Mouse (Mus musculus): ENCODE results near the gene Cryz. TPM values are rescaled to one million over a fixed set of nuclear protein-coding genes. Genes with fewer than 3 reads are reported as not detected.

Cryz gene
- polyA plus RNA-seq, 1 experiment = 4.5 TPM

- peak within 1 kb of the TSS; percentile 98 for H3K4me3 ChIP-seq (replicated peaks; ENCODE audit: control insufficient read depth, low read depth, low read length)
- H3K27ac ChIP-seq (ENCODE audit: control insufficient read depth, insufficient read depth, low read depth, low read length, poor library complexity) = peak within 1 kb of the TSS; percentile 38
- peak; percentile 64; the same call in 1 of the 2 replicates for TF ChIP-seq POLR2A (IDR thresholded peaks at IDR 0.05; ENCODE audit: borderline replicate concordance, control insufficient read depth, low read depth, low read length)
- peak; percentile 34 for TF ChIP-seq CTCF (IDR thresholded peaks at IDR 0.05; ENCODE audit: control insufficient read depth, insufficient read depth, low read length)
- 1% methylated on average over 38 of the region's 38 CpGs for WGBS
- peaks cover 1% of the 10 kb centered on the region for H3K4me1 ChIP-seq (ENCODE audit: control insufficient read depth, insufficient read depth, low read length)
These were observed 533 bp downstream of the Cryz start, which contains the start of gene Tyw3 for GRCm38 (mm10) chr3:154596934-154597554. Gene Tyw3 (minus strand): TSS chr3:154597104.

DNA sequence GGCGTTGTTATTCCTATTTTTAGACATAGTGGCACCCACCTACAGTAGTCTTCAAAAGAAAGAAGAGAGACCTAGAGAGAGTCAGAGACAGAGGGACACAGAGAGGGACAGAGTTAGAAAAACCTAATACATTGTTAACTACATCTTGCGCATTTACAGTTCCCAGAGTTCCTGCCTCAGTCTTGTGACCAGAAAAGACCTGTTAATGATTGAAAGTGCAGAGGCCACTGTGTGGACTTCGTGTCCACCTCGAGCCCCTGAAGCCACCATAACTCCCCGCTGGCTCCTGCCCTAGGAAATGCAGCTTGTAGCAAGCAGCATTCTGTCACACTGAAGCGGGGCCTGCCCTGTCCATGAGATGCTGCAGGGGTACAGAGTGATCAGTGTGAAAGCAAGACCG is 1.1 kb downstream of the Cryz start:
- 58% methylated on average over 7 of the region's 7 CpGs for WGBS
- TF ChIP-seq POLR2A (IDR thresholded peaks at IDR 0.05; ENCODE audit: borderline replicate concordance, control insufficient read depth, low read depth, low read length) (no peak), CTCF (IDR thresholded peaks at IDR 0.05; ENCODE audit: control insufficient read depth, insufficient read depth, low read length) (no peak)
- peaks cover 1% of the 10 kb centered on the region for H3K4me1 ChIP-seq (ENCODE audit: control insufficient read depth, insufficient read depth, low read length)
- H3K4me3 ChIP-seq (replicated peaks; ENCODE audit: control insufficient read depth, low read depth, low read length) = peak overlapping the region; percentile 98
- no peak overlapping the region; the same call in 1 of the 2 replicates for H3K27ac ChIP-seq (ENCODE audit: control insufficient read depth, insufficient read depth, low read depth, low read length, poor library complexity)

DNA sequence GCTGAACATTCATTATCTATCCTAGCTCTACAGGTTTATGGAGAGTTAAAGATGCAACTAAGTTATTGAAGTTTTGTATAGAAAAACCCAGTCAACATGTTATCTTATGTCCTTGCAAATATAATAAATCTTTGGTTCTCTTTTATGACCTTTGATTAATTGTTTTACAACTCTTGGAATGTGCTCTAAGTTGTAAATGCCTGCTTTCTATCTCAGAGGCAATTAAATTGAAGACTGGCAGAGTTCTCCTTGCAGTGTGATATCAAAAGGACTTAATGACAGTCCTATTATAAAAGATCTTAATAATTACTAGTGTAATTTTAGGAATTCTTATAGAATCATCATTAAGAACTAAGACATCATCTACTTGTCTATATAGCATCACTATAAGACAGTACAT is 5.6 kb downstream of the Cryz start:
- Histone ChIP-seq H3K4me1 (ENCODE audit: control insufficient read depth, insufficient read depth, low read length) (peaks cover 1% of the 10 kb centered on the region), H3K27ac (ENCODE audit: control insufficient read depth, insufficient read depth, low read depth, low read length, poor library complexity) (no peak overlapping the region), H3K4me3 (replicated peaks; ENCODE audit: control insufficient read depth, low read depth, low read length) (no peak overlapping the region)
- no peak for TF ChIP-seq POLR2A (IDR thresholded peaks at IDR 0.05; ENCODE audit: borderline replicate concordance, control insufficient read depth, low read depth, low read length)
- TF ChIP-seq CTCF (IDR thresholded peaks at IDR 0.05; ENCODE audit: control insufficient read depth, insufficient read depth, low read length) = no peak

DNA sequence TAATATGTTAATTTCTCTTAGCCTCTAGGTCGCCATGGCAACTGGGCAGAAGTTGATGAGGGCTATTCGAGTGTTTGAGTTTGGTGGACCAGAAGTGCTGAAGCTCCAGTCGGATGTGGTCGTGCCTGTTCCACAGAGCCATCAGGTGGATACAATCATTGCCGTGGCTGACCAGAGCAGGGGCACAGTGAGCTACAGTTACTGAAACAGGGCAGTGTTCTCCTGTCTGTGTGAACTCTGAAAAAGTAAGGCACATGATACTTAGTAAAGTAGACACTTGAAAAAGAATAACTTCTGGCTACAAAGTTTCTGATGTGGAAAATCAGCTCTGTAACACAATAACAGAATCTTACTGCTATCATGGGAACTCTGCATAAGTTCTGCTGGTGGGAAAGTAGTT is 8.4 kb downstream of the Cryz start:
- no peaks in the 10 kb centered on the region for H3K4me1 ChIP-seq (ENCODE audit: control insufficient read depth, insufficient read depth, low read length)
- no peak overlapping the region for H3K27ac ChIP-seq (ENCODE audit: control insufficient read depth, insufficient read depth, low read depth, low read length, poor library complexity)
- no peak overlapping the region for H3K4me3 ChIP-seq (replicated peaks; ENCODE audit: control insufficient read depth, low read depth, low read length)
- TF ChIP-seq POLR2A (IDR thresholded peaks at IDR 0.05; ENCODE audit: borderline replicate concordance, control insufficient read depth, low read depth, low read length) = no peak
- TF ChIP-seq CTCF (IDR thresholded peaks at IDR 0.05; ENCODE audit: control insufficient read depth, insufficient read depth, low read length) = no peak
- WGBS = 75% methylated on average over 5 of the region's 5 CpGs

GRCm38 (mm10) chr3:154607896-154608295 is 11.4 kb downstream of the Cryz start:
- no peak overlapping the region for H3K27ac ChIP-seq (ENCODE audit: control insufficient read depth, insufficient read depth, low read depth, low read length, poor library complexity)
- WGBS = 56% methylated on average over 1 of the region's 1 CpGs
- TF ChIP-seq POLR2A (IDR thresholded peaks at IDR 0.05; ENCODE audit: borderline replicate concordance, control insufficient read depth, low read depth, low read length) = no peak
- TF ChIP-seq CTCF (IDR thresholded peaks at IDR 0.05; ENCODE audit: control insufficient read depth, insufficient read depth, low read length) = no peak
- no peak overlapping the region for H3K4me3 ChIP-seq (replicated peaks; ENCODE audit: control insufficient read depth, low read depth, low read length)
- H3K4me1 ChIP-seq (ENCODE audit: control insufficient read depth, insufficient read depth, low read length) = no peaks in the 10 kb centered on the region

DNA sequence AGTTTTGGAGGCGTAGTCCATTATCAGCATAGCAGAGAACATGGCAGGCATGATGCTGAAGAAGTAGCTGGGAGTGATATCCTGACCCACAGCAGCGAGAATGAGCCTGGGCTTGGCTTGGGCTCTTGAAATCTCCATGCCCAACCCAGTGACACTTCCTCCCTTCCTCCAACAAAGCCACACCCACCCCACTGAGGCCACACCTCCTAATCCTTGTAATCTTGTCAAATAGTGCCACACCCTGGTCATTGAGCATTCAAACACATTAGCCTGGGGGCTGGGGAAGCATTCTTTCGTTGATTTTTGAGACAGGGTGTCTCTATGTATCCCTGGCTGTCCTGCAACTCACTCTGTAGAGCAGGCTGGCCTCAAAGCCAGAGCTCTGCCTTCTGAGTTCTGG is 15.4 kb downstream of the Cryz start:
- Histone ChIP-seq H3K4me3 (replicated peaks; ENCODE audit: control insufficient read depth, low read depth, low read length) (no peak overlapping the region), H3K4me1 (ENCODE audit: control insufficient read depth, insufficient read depth, low read length) (no peaks in the 10 kb centered on the region), H3K27ac (ENCODE audit: control insufficient read depth, insufficient read depth, low read depth, low read length, poor library complexity) (no peak overlapping the region)
- 75% methylated on average over 3 of the region's 3 CpGs for WGBS
- TF ChIP-seq CTCF (IDR thresholded peaks at IDR 0.05; ENCODE audit: control insufficient read depth, insufficient read depth, low read length) (no peak), POLR2A (IDR thresholded peaks at IDR 0.05; ENCODE audit: borderline replicate concordance, control insufficient read depth, low read depth, low read length) (no peak)

DNA sequence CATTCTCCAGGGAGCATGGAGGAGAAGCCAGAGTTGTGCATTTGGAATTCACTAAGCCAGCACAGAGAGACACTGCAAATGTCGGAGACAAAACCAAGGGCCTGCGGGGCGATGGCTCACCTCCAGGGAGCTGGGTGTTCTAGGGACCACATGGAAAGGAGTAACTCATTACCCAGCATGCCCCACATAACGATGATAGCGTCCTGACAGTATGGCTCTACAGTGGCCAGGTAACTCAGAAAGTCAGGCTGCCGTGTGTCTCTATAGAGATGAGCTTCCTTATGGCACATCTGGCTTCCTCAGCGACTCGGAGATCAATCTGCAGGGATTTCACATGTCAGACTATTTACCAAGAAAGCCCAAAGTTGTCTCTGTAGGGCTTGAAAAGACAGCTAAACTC is 18.3 kb downstream of the Cryz start:
- 91% methylated on average over 8 of the region's 8 CpGs for WGBS
- no peaks in the 10 kb centered on the region for H3K4me1 ChIP-seq (ENCODE audit: control insufficient read depth, insufficient read depth, low read length)
- no peak for TF ChIP-seq POLR2A (IDR thresholded peaks at IDR 0.05; ENCODE audit: borderline replicate concordance, control insufficient read depth, low read depth, low read length)
- TF ChIP-seq CTCF (IDR thresholded peaks at IDR 0.05; ENCODE audit: control insufficient read depth, insufficient read depth, low read length) = no peak
- no peak overlapping the region for H3K27ac ChIP-seq (ENCODE audit: control insufficient read depth, insufficient read depth, low read depth, low read length, poor library complexity)
- no peak overlapping the region for H3K4me3 ChIP-seq (replicated peaks; ENCODE audit: control insufficient read depth, low read depth, low read length)

DNA sequence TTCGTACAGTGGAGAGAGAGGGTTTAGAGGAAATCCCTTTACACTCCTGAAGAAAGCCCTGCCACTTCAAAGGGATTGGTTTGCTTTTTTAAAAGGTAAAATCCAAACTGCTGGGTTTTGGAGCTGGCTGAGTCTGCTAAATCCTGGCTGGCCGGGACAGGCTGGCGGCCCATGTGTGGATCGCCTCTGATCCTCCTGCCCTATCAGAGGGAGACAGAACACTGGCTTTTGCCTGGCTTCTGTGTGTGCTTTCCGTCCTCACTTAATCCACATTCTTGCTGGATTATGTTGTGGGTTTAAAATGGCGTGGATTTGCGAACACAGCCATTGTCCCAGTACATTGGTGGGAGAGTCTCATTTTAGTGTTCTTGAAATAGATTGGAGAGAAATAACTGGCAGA is 18.8 kb downstream of the Cryz start:
- H3K27ac ChIP-seq (ENCODE audit: control insufficient read depth, insufficient read depth, low read depth, low read length, poor library complexity) = no peak overlapping the region
- WGBS = 90% methylated on average over 7 of the region's 7 CpGs
- no peak overlapping the region for H3K4me3 ChIP-seq (replicated peaks; ENCODE audit: control insufficient read depth, low read depth, low read length)
- TF ChIP-seq POLR2A (IDR thresholded peaks at IDR 0.05; ENCODE audit: borderline replicate concordance, control insufficient read depth, low read depth, low read length) = no peak
- TF ChIP-seq CTCF (IDR thresholded peaks at IDR 0.05; ENCODE audit: control insufficient read depth, insufficient read depth, low read length) = no peak
- no peaks in the 10 kb centered on the region for H3K4me1 ChIP-seq (ENCODE audit: control insufficient read depth, insufficient read depth, low read length)

DNA sequence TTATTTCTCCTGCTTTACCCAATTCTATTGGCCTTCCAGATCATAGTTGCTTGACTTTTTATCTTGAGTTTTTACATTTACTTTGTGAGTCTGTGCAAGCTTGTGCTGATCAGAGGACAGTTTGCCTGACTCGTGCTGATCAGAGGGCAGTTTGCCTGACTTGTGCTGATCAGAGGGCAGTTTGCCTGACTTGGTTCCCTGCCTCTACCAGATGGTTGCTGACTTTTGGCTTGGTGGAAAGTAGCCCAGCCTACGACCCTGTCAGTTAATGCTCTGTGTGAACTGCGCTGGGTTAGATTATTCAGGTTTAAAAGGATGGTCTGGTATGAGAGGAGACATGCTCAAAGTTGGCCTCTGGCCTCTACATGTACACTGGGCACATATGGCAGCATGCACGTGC is 19.6 kb downstream of the Cryz start:
- no peak overlapping the region for H3K27ac ChIP-seq (ENCODE audit: control insufficient read depth, insufficient read depth, low read depth, low read length, poor library complexity)
- H3K4me1 ChIP-seq (ENCODE audit: control insufficient read depth, insufficient read depth, low read length) = no peaks in the 10 kb centered on the region
- H3K4me3 ChIP-seq (replicated peaks; ENCODE audit: control insufficient read depth, low read depth, low read length) = no peak overlapping the region
- TF ChIP-seq CTCF (IDR thresholded peaks at IDR 0.05; ENCODE audit: control insufficient read depth, insufficient read depth, low read length) (no peak), POLR2A (IDR thresholded peaks at IDR 0.05; ENCODE audit: borderline replicate concordance, control insufficient read depth, low read depth, low read length) (no peak)
- 77% methylated on average over 4 of the region's 4 CpGs for WGBS

All from bone marrow, adult 2 months (tissue).